Mouse (Mus musculus) stomach, embryonic 14.5 days (tissue): ENCODE data around the gene Gm17428. TPM values are rescaled to one million over a fixed set of nuclear protein-coding genes. Genes with fewer than 3 reads are reported as not detected.
"Not testable (repeated sequence)": the region's sequence is repeated elsewhere in the genome, so short reads cannot be mapped to it uniquely, and the experiment has no call there.

Source experiments
- ATAC-seq: fragments of 200-750 bp; cut with Nextera tagmentation; 2 replicates; pipeline ENCODE4 v1.8.0; 2017; ENCODE audit warnings: low read depth, moderate TSS enrichment; ENCODE audit not compliant: insufficient number of reproducible peaks, insufficient read depth, low FRiP score
- H3K27ac ChIP-seq: fragments of 300-500 bp; sonication (generic); 2 replicates; pipeline ENCODE4 v1.5.1; 2014; ENCODE audit warnings: mild to moderate bottlenecking, low read length, moderate library complexity, mixed read lengths
- H3K27me3 ChIP-seq: fragments of 300-500 bp; sonication (generic); 2 replicates; pipeline ENCODE4 v1.6.1; 2014; ENCODE audit warnings: low read length, control low read depth, mixed read lengths; ENCODE audit not compliant: control insufficient read depth, insufficient read depth
- H3K36me3 ChIP-seq: fragments of 300-500 bp; sonication (generic); 2 replicates; pipeline ENCODE4 v1.6.1; 2014; ENCODE audit warnings: mild to moderate bottlenecking, control low read depth, low read length, moderate library complexity, mixed read lengths; ENCODE audit not compliant: control insufficient read depth, insufficient read depth
- H3K4me1 ChIP-seq: fragments of 300-500 bp; sonication (generic); 2 replicates; pipeline ENCODE4 v1.6.1; 2014; ENCODE audit warnings: low read length, control low read depth, mixed read lengths; ENCODE audit not compliant: control insufficient read depth, insufficient read depth
- H3K4me2 ChIP-seq: fragments of 300-500 bp; sonication (generic); replicated peaks from 2 replicates; pipeline ENCODE4 v1.6.1; 2014; ENCODE audit warnings: low read depth, low read length, control low read depth
- H3K4me3 ChIP-seq: fragments of 300-500 bp; sonication (generic); 2 replicates; pipeline ENCODE4 v1.5.1; 2014; ENCODE audit warnings: low read depth, low read length, control low read depth
- H3K9ac ChIP-seq: fragments of 300-500 bp; sonication (generic); replicated peaks from 2 replicates; pipeline ENCODE4 v1.6.1; 2014; ENCODE audit warnings: low read depth, mild to moderate bottlenecking, control low read depth, low read length, moderate library complexity, mixed read lengths
- H3K9me3 ChIP-seq: fragments of 300-500 bp; sonication (generic); 2 replicates; pipeline ENCODE4 v1.6.1; 2016; ENCODE audit warnings: low read depth, low read length, control low read depth; ENCODE audit not compliant: control insufficient read depth
- WGBS: fragments of 180-500 bp; shearing (Covaris S2); extraction: QIAGEN DNeasy Blood & Tissue Kit; methylation state at CpG from one replicate; pipeline ENCODE4 v1.1.7; 2014; 5-methylcytosine and 5-hydroxymethylcytosine counted together
- polyA plus RNA-seq: library from polyadenylated mRNA; unstranded; fragments of >200 nt; fragmentation: Nextera tagmentation; extraction: Ambion mirVana; gene quantifications from 2 replicates; pipeline ENCODE4 v1.2.1, GENCODE M21; 2014

Gene Gm17428
- polyA plus RNA-seq, 1 experiment from 2014 or later = not detected

DNA sequence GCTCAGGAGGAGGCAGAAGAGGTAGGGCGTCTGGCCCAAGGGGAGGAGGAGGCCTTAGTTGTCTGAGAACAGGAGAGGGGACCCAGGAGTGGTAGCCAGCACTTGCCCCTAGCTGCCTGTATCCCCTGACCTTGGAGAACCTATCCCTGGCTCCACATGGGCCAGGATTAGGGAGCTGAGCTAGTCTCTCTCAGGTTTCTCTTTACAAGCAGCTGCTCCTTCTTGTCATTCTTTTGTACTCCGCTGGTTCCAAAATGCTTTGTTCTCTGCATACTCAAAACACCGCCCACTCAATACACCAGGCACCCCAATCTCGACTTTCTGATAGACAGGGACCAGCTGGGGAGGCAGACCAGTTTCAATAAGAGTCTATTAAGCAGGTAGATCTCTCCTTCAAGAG is 20.6 kb downstream of the Gm17428 start:
- no peak overlapping the region for H3K4me3 ChIP-seq

DNA sequence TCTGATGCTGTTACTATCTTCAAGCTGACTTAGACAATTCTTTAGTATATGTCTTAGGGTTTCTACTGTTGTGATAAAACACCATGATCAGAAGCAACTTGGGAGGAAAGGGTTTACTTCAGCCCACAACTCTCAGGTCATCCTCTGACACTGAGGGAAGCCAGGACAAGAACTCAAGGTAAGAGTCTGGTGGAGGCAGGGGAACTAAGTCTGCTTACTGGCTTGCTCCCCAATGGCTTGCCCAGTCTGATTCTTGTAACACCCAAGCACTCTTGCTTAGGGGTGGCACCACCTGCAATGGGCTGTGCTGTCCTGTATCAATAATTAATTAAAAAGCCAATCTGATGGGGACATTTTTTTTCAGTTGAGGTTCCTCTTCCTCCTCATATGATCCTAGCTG is 21.9 kb downstream of the Gm17428 start:
- H3K4me2 ChIP-seq = no peak overlapping the region
- H3K27ac ChIP-seq = no peak overlapping the region
- ATAC-seq = no peak
- H3K36me3 ChIP-seq = no peaks in the 10 kb centered on the region
- no peak overlapping the region for H3K9ac ChIP-seq
- peaks cover 16% of the 10 kb centered on the region; the same call in 1 of the 2 replicates for H3K4me1 ChIP-seq
- no peaks in the 10 kb centered on the region for H3K9me3 ChIP-seq
- H3K4me3 ChIP-seq = no peak overlapping the region
- H3K27me3 ChIP-seq = no peaks in the 10 kb centered on the region

More for the DNA sequence above, 20.6 kb downstream of the Gm17428 start:
- Histone ChIP-seq H3K27ac (peak overlapping the region; percentile 61; the same call in 1 of the 2 replicates), H3K9me3 (no peaks in the 10 kb centered on the region), H3K4me2 (no peak overlapping the region), H3K27me3 (no peaks in the 10 kb centered on the region), H3K4me1 (peaks cover 16% of the 10 kb centered on the region; the same call in 1 of the 2 replicates), H3K9ac (no peak overlapping the region), H3K36me3 (no peaks in the 10 kb centered on the region)
- ATAC-seq = no peak
- 54% methylated on average over 4 of the region's 4 CpGs for WGBS

DNA sequence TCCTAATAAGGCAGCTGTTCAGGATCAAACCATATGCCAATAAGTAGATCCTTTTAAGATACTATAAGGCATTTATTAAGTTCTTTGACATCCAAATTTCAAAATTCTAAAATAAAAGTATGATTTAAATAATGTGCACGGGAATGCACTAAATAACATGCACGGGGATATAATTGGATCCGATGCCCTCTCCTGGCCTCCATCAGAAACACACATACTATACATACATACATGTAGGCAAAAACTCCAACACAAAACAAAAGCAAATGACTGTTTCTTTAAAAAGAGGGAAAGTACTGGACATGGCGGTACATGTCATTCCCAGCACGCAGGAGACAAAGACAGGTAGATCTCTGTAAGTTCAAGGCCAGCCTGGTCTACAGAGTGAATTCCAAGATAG is 23.1 kb downstream of the Gm17428 start:
- ATAC-seq, H3K9me3 ChIP-seq, H3K4me2 ChIP-seq, H3K9ac ChIP-seq, H3K4me3 ChIP-seq, H3K27ac ChIP-seq, H3K4me1 ChIP-seq, H3K27me3 ChIP-seq, H3K36me3 ChIP-seq: not testable (repeated sequence)
- WGBS = 77% methylated on average over 5 of the region's 5 CpGs

DNA sequence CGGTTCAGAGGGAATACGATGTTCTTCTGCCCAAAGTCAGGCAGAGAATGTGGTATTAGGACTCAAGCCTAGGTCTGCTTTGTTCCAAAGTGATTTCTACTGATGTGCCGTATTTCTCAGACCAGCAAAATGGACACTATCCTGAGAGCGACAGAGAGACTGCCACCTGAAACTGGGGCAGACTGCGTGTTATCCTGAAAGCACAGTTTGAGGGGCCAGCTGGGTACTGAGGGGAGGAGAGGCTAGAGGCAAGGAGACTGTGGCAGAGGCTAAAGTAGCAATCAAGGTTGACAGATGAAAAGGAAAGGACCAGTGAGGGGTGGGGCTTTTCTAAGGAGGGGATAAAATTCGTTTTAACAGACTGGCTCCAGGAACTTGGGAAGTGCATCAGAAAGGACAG is 24.1 kb downstream of the Gm17428 start:
- WGBS = 78% methylated on average over 6 of the region's 6 CpGs
- no peak for ATAC-seq
- Histone ChIP-seq H3K27me3 (no peaks in the 10 kb centered on the region), H3K4me3 (no peak overlapping the region), H3K27ac (no peak overlapping the region), H3K4me2 (no peak overlapping the region), H3K4me1 (no peaks in the 10 kb centered on the region), H3K9ac (no peak overlapping the region), H3K36me3 (no peaks in the 10 kb centered on the region), H3K9me3 (no peaks in the 10 kb centered on the region)

DNA sequence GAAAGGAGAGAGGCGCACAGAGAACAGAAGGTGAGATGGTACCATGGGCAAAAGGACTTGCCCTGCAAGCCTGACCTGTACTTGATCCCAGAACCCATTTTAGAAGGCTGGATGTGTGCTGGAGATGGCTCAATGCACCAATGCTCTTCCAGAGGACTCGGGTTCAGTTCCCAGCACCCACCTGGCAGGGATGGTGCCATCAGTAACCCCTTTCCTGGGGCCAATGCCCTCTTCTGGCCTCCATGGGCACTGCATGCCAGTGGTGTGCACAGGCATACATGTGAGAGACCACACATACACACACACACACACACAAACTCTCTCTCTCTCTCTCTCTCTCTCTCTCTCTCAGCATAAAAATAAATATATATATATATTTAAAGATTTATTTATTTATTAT is 24.7 kb downstream of the Gm17428 start:
- Histone ChIP-seq H3K4me1 (no peaks in the 10 kb centered on the region), H3K27me3 (no peaks in the 10 kb centered on the region), H3K4me3 (no peak overlapping the region), H3K9ac (no peak overlapping the region), H3K4me2 (no peak overlapping the region), H3K27ac (no peak overlapping the region), H3K36me3 (no peaks in the 10 kb centered on the region), H3K9me3 (no peaks in the 10 kb centered on the region)
- ATAC-seq = no peak
- 100% methylated on average over 2 of the region's 2 CpGs for WGBS

DNA sequence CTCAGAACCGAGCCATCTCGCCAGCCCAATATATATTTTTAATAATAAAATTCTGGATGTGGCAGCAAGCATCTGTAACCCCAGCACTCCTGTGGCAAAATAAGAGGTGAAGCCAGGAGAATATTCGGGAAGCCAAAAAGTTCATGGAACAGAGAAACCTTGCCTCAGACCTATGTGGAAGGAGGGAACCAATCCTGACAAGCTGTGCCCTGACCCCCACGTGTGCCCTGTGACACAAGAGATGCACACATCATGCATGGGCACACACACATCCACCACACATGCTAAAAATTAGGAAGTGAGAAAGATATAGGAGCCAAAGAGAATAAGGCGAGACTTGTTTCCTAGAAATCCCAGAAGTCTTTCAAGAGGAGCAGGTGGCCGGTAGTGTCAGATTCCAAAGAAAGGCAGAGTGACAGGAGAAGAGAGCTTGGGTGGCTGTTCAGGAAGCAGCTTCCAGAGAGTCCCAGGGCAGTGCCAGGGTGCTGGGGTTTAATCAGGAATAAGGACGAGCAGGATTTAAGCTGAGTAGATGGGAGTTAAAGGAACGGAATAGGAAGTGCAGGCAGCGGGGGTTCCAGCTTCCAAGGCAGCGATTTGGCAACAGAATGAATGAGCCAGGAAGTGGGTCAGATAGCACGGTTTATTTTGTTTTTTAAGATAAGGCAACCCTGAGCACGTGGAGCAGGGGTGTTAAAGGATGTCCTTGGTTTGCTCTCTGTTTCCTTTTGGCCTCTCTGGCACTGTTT is 25.4 kb downstream of the Gm17428 start:
- no peaks in the 10 kb centered on the region for H3K9me3 ChIP-seq

DNA sequence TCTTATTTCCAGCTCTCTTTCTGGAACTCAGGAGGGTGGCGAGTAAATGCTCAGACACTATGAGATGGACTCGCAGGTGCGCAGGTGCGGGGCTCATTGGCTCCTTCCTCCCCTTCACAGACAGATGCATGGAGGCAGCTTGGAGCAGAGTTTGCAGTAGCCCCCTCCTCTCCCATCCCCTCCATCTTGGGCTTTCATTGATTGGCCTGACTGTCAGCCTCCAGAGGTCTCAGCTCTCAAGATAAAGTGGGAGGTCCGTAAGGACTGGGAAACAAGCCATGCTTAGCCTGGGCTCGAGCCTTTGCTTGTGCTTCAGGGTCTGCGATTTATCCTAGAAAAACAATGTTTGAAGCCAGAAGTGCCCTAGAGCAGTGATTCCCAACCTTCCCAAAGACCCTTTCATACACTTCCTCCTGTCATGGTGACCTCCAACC is 26.0 kb downstream of the Gm17428 start:
- 52% methylated on average over 7 of the region's 7 CpGs for WGBS

More for the DNA sequence above, 25.4 kb downstream of the Gm17428 start:
- WGBS = 35% methylated on average over 12 of the region's 12 CpGs
- no peaks in the 10 kb centered on the region for H3K4me1 ChIP-seq
- ATAC-seq = no peak
- H3K27ac ChIP-seq = no peak overlapping the region
- H3K4me2 ChIP-seq = no peak overlapping the region
- no peaks in the 10 kb centered on the region for H3K36me3 ChIP-seq
- no peaks in the 10 kb centered on the region for H3K27me3 ChIP-seq
- no peak overlapping the region for H3K4me3 ChIP-seq
- H3K9ac ChIP-seq = no peak overlapping the region

DNA sequence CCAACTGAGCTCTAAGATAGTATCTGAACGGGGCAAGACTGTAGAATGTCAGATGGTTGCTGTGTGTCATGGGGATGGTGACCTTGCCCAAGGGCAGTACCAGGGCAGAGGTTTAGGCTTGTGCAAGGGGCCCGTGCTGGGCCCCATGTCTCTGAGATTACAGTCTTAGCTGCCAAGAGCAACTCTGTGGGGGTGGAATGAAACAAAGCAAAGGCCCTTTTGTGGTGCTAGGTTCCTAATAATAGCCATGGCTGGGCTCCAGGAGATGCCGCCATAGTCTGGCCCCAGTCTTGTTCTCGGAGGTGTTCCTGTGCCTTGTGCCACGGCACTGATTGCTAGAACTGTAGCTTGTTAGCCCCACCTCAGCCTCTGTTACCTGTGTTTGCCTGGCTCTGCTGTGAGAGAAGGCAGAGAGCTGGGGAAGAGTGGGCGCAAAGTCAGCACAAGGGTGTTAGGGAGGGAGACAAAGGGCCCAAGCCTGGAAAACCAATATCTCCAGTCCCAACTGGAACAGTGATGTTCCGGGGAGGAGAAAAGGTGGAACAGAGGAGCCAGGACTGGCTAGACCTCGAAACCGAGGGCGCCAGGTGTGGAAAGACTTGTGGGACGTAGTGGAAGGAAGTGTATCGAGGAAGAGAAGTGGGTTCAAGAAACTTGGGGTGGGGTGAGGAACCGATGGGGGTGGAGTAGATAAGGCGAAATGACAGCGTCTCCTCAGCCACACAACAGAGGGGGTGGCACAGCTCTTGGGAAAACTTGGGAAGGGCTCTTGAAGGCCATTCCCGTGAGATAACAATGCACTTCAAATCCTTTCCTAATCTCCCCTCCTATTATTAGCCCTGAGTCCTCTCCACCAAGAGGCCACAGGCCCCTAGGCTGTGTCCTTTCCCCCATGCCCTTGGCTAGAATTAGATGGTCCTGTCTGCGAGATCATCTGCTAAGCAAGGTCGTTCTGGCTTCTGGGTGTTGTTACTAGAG is 27.4 kb downstream of the Gm17428 start:
- Histone ChIP-seq H3K4me2 (no peak overlapping the region), H3K9me3 (no peaks in the 10 kb centered on the region), H3K27ac (no peak overlapping the region), H3K27me3 (no peaks in the 10 kb centered on the region), H3K36me3 (no peaks in the 10 kb centered on the region), H3K9ac (no peak overlapping the region), H3K4me3 (no peak overlapping the region), H3K4me1 (no peaks in the 10 kb centered on the region)
- 0 out of 2 replicates have a peak, but pooled peaks have one; percentile 14 for ATAC-seq
- WGBS = 72% methylated on average over 18 of the region's 18 CpGs

More for the DNA sequence above, 26.0 kb downstream of the Gm17428 start:
- Histone ChIP-seq H3K36me3 (no peaks in the 10 kb centered on the region), H3K4me3 (no peak overlapping the region), H3K27me3 (no peaks in the 10 kb centered on the region), H3K9ac (no peak overlapping the region), H3K4me1 (no peaks in the 10 kb centered on the region), H3K27ac (no peak overlapping the region), H3K9me3 (no peaks in the 10 kb centered on the region), H3K4me2 (no peak overlapping the region)
- no peak for ATAC-seq
